Mouse (Mus musculus) E14TG2a.4 (cell line): Measurements from ENCODE around the gene Evi5.

Experiments
- H3K27me3 ChIP-seq: 2 replicates; pipeline ENCODE4 v1.6.1; 2014; ENCODE audit warnings: low read length, control low read depth; ENCODE audit not compliant: insufficient read depth
- H3K36me3 ChIP-seq: 2 replicates; pipeline ENCODE4 v1.6.1; 2014; ENCODE audit warnings: low read length, control low read depth; ENCODE audit not compliant: insufficient read depth
- H3K4me1 ChIP-seq: replicated peaks from 2 replicates; pipeline ENCODE4 v1.6.1; 2014; ENCODE audit warnings: low read depth, low read length, control low read depth
- H3K4me3 ChIP-seq: replicated peaks from 2 replicates; pipeline ENCODE4 v1.5.1; 2014; ENCODE audit warnings: mild to moderate bottlenecking, low read length
- H3K9me3 ChIP-seq: 2 replicates; pipeline ENCODE4 v1.6.1; 2014; ENCODE audit warnings: low read length, control low read depth
- CTCF ChIP-seq: conservative IDR thresholded peaks from 2 replicates; pipeline ENCODE4 v1.5.1; 2014; ENCODE audit warnings: low read length
- NANOG ChIP-seq: IDR thresholded peaks from 2 replicates; pipeline ENCODE4 v1.6.1; 2014; ENCODE audit warnings: borderline replicate concordance, low read length, mixed read lengths
- POU5F1 ChIP-seq: IDR thresholded peaks from 2 replicates; pipeline ENCODE4 v1.6.1; 2014; ENCODE audit warnings: low read length, borderline replicate concordance

Gene Evi5

GRCm38 (mm10) chr5:107721638-107722011 lies 153.3 kb downstream of the Evi5 start:
- Histone ChIP-seq H3K4me3 (peak overlapping the region; percentile 66), H3K4me1 (peaks cover 47% of the 10 kb centered on the region), H3K27me3 (peaks cover 93% of the 10 kb centered on the region), H3K36me3 (no peaks in the 10 kb centered on the region), H3K9me3 (peaks cover 20% of the 10 kb centered on the region)
- TF ChIP-seq POU5F1 (no peak), NANOG (no peak), CTCF (no peak)

GRCm38 (mm10) chr5:107720991-107721637 lies 153.8 kb downstream of the Evi5 start:
- TF ChIP-seq NANOG: no peak
- no peak for TF ChIP-seq CTCF
- TF ChIP-seq POU5F1: no peak
- peaks cover 20% of the 10 kb centered on the region for H3K9me3 ChIP-seq
- H3K4me3 ChIP-seq: peak overlapping the region; percentile 66
- H3K36me3 ChIP-seq: no peaks in the 10 kb centered on the region
- H3K4me1 ChIP-seq: peaks cover 43% of the 10 kb centered on the region
- H3K27me3 ChIP-seq: peaks cover 88% of the 10 kb centered on the region

GRCm38 (mm10) chr5:107720511-107720910 lies 154.4 kb downstream of the Evi5 start:
- H3K27me3 ChIP-seq: peaks cover 82% of the 10 kb centered on the region
- TF ChIP-seq NANOG (no peak), CTCF (no peak), POU5F1 (no peak)
- H3K4me1 ChIP-seq: peaks cover 37% of the 10 kb centered on the region
- H3K9me3 ChIP-seq: peaks cover 20% of the 10 kb centered on the region
- H3K4me3 ChIP-seq: peak overlapping the region; percentile 66
- H3K36me3 ChIP-seq: no peaks in the 10 kb centered on the region

GRCm38 (mm10) chr5:107719786-107720185 lies 155.1 kb downstream of the Evi5 start:
- Histone ChIP-seq H3K36me3 (no peaks in the 10 kb centered on the region), H3K27me3 (peaks cover 76% of the 10 kb centered on the region), H3K9me3 (peaks cover 20% of the 10 kb centered on the region), H3K4me3 (no peak overlapping the region), H3K4me1 (peaks cover 30% of the 10 kb centered on the region)
- TF ChIP-seq CTCF: no peak
- TF ChIP-seq POU5F1: no peak
- no peak for TF ChIP-seq NANOG

- peaks cover 20% of the 10 kb centered on the region for H3K9me3 ChIP-seq
- H3K36me3 ChIP-seq: no peaks in the 10 kb centered on the region
- H3K4me1 ChIP-seq: peaks cover 25% of the 10 kb centered on the region
- H3K27me3 ChIP-seq: peaks cover 76% of the 10 kb centered on the region
- TF ChIP-seq POU5F1 (no peak), NANOG (no peak)
- no peak overlapping the region for H3K4me3 ChIP-seq
These were observed 155.7 kb downstream of the Evi5 start for GRCm38 (mm10) chr5:107719209-107719608.

GRCm38 (mm10) chr5:107717871-107718361 lies 157.0 kb downstream of the Evi5 start:
- H3K4me1 ChIP-seq: peaks cover 13% of the 10 kb centered on the region
- peaks cover 20% of the 10 kb centered on the region for H3K9me3 ChIP-seq
- H3K36me3 ChIP-seq: no peaks in the 10 kb centered on the region
- no peak for TF ChIP-seq NANOG
- H3K4me3 ChIP-seq: no peak overlapping the region
- peaks cover 68% of the 10 kb centered on the region for H3K27me3 ChIP-seq

- 0 out of 2 replicates have a peak, but pooled peaks cover 5% of the 10 kb centered on the region for H3K4me1 ChIP-seq
- H3K9me3 ChIP-seq: no peaks in the 10 kb centered on the region
- no peak overlapping the region for H3K4me3 ChIP-seq
- no peaks in the 10 kb centered on the region for H3K36me3 ChIP-seq
- TF ChIP-seq POU5F1 (no peak), NANOG (no peak), CTCF (no peak)
- H3K27me3 ChIP-seq: peaks cover 18% of the 10 kb centered on the region
These were observed 163.2 kb downstream of the Evi5 start for GRCm38 (mm10) chr5:107711689-107712088.

- no peaks in the 10 kb centered on the region for H3K9me3 ChIP-seq
- no peaks in the 10 kb centered on the region for H3K36me3 ChIP-seq
- H3K4me3 ChIP-seq: no peak overlapping the region
- H3K27me3 ChIP-seq: peaks cover 5% of the 10 kb centered on the region; the same call in 1 of the 2 replicates
- 0 out of 2 replicates have a peak, but pooled peaks cover 5% of the 10 kb centered on the region for H3K4me1 ChIP-seq
- TF ChIP-seq NANOG (no peak), CTCF (no peak), POU5F1 (no peak)
These were observed 166.6 kb downstream of the Evi5 start for GRCm38 (mm10) chr5:107708124-107708797.

GRCm38 (mm10) chr5:107706262-107706661 lies 168.6 kb downstream of the Evi5 start:
- TF ChIP-seq POU5F1 (no peak), CTCF (no peak), NANOG (no peak)
- no peaks in the 10 kb centered on the region for H3K9me3 ChIP-seq

More at GRCm38 (mm10) chr5:107706262-107706661, 168.6 kb downstream of the Evi5 start:
- peaks cover 5% of the 10 kb centered on the region for H3K27me3 ChIP-seq
- no peaks in the 10 kb centered on the region for H3K36me3 ChIP-seq
- H3K4me3 ChIP-seq: no peak overlapping the region
- H3K4me1 ChIP-seq: 0 out of 2 replicates have a peak, but pooled peaks cover 5% of the 10 kb centered on the region
